Comparison of ENCODE assay signal across 8 mouse cellular contexts in genomic region chrX:6091996-6092757, GRCm38 (mm10). TPM values are rescaled to one million over a fixed set of nuclear protein-coding genes. Genes with fewer than 3 reads are reported as not detected.
DNase-seq lines count a peak whose midpoint lies in the region; ATAC-seq lines count a peak whose summit lies in the region.

No protein-coding gene starts in this region.

- intact Hi-C loops in left cerebral cortex, postnatal 25 days (cut with DNase I) = loop anchor here (5.0 kb wide), 1 partner anchor 45 kb away; the partner anchor contains the start of gene Nudt11

- peak overlapping the region; percentile 43 for H3K4me2 ChIP-seq in lung, embryonic 16.5 days (ENCODE audit: low read depth, low read length)
- peak overlapping the region; percentile 57 for H3K4me2 ChIP-seq in hindbrain, embryonic 13.5 days

- no peaks in the 10 kb centered on the region for H3K9me3 ChIP-seq in lung, embryonic 16.5 days (ENCODE audit: control insufficient read depth, low read length)
- no peaks in the 10 kb centered on the region for H3K9me3 ChIP-seq in hindbrain, embryonic 13.5 days

- H3K27ac ChIP-seq in lung, embryonic 16.5 days (ENCODE audit: low read length) = no peak overlapping the region
- peak overlapping the region; percentile 72 for H3K27ac ChIP-seq in hindbrain, embryonic 13.5 days

- H3K9ac ChIP-seq in lung, embryonic 16.5 days (ENCODE audit: low read length) = no peak overlapping the region
- peak overlapping the region; percentile 71 for H3K9ac ChIP-seq in hindbrain, embryonic 13.5 days

- no peaks in the 10 kb centered on the region; the same call in 1 of the 2 replicates for H3K27me3 ChIP-seq in lung, embryonic 16.5 days (ENCODE audit: control insufficient read depth, insufficient read depth, low read depth, low read length)
- no peaks in the 10 kb centered on the region for H3K27me3 ChIP-seq in hindbrain, embryonic 13.5 days

- peak overlapping the region; percentile 26 for H3K4me3 ChIP-seq in lung, embryonic 16.5 days (ENCODE audit: low read length)
- peak overlapping the region; percentile 48 for H3K4me3 ChIP-seq in hindbrain, embryonic 13.5 days

- 13% methylated on average over 22 of the region's 30 CpGs for WGBS in lung, embryonic 16.5 days
- 12% methylated on average over 28 of the region's 30 CpGs for WGBS in hindbrain, embryonic 13.5 days

- no peak for DNase-seq in lung, postnatal 36 days
- DNase-seq in embryo, embryonic 11.5 days (ENCODE audit: low read depth, low spot score) = peak; percentile 20
- peak; percentile 48 to 55 for DNase-seq in left cerebral cortex, postnatal 25 days (ENCODE audit: low spot score in 2 of 2)
- DNase-seq in retina, adult 2 months (ENCODE audit: low read depth, low spot score) = peak; percentile 4
- no peak for DNase-seq in spleen, postnatal 4 days (ENCODE audit: low spot score in 2 of 2)

- no peaks in the 10 kb centered on the region for H3K4me1 ChIP-seq in lung, embryonic 16.5 days (replicated peaks; ENCODE audit: control insufficient read depth, insufficient read depth, low read length)
- H3K4me1 ChIP-seq in hindbrain, embryonic 13.5 days (replicated peaks) = no peaks in the 10 kb centered on the region

- no peaks in the 10 kb centered on the region for H3K36me3 ChIP-seq in lung, embryonic 16.5 days (ENCODE audit: control insufficient read depth, insufficient read depth, low read length)
- no peaks in the 10 kb centered on the region for H3K36me3 ChIP-seq in hindbrain, embryonic 13.5 days

- peak; percentile 70 for ATAC-seq in lung, embryonic 16.5 days (ENCODE audit: low read depth)
- ATAC-seq in hindbrain, embryonic 13.5 days (ENCODE audit: low FRiP score) = peak; percentile 97
- ATAC-seq in monocyte, adult 5-6 weeks (replicated peaks; ENCODE audit: insufficient number of reproducible peaks, low FRiP score, low TSS enrichment, poor library complexity, severe bottlenecking) = no peak

RNA-seq across cellular contexts. Expression of gene AU022751, which starts 9.0 kb away (rescaled TPM):
- not detected in 2 replicates for polyA plus RNA-seq in lung, embryonic 16.5 days (2015; fragmentation: Nextera tagmentation; extraction: Ambion mirVana)
- 0.14 TPM in 1 of 2 replicates, not detected in the other for polyA plus RNA-seq in hindbrain, embryonic 13.5 days (2015; fragmentation: Nextera tagmentation; extraction: Ambion mirVana)
- total RNA-seq in left cerebral cortex, postnatal 25 days (2021) = under 1 TPM; 0.73 to 0.87 TPM
- not detected in 3 replicates for total RNA-seq in monocyte, adult 5-6 weeks (2017)

RNA-seq across cellular contexts. Expression of gene Nudt11, which starts 44.9 kb away (rescaled TPM):
- polyA plus RNA-seq in lung, embryonic 16.5 days (2015; fragmentation: Nextera tagmentation; extraction: Ambion mirVana) = 2.3 and 2.6 TPM in 2 replicates
- polyA plus RNA-seq in hindbrain, embryonic 13.5 days (2015; fragmentation: Nextera tagmentation; extraction: Ambion mirVana) = 18.1 and 19.0 TPM in 2 replicates
- total RNA-seq in left cerebral cortex, postnatal 25 days (2021) = 10 to 100 TPM; 30.7 to 32.7 TPM
- not detected in 3 replicates for total RNA-seq in monocyte, adult 5-6 weeks (2017)

Comparison
In these comparisons a context has a peak if more than half of its experiments do, and no peak if none do; other contexts are left out.
1. DNase-seq: peak in embryo, embryonic 11.5 days (single experiment), left cerebral cortex, postnatal 25 days (2 of 2) and retina, adult 2 months (single experiment); none in lung, postnatal 36 days (single experiment) and spleen, postnatal 4 days (0 of 2).
2. RNA of gene Nudt11, which starts 44.9 kb away (total RNA-seq): 30.7 to 32.7 TPM in left cerebral cortex, postnatal 25 days; not detected in monocyte, adult 5-6 weeks; every median in the first group is over 10 times any median in the second.